Mouse (Mus musculus): ENCODE data around the gene Atox1. TPM values are rescaled to one million over a fixed set of nuclear protein-coding genes. Genes with fewer than 3 reads are reported as not detected.
A peak's percentile ranks its signal among the peaks of the same experiment; 100 is the strongest.

The Atox1 gene
- polyA plus RNA-seq, 1 experiment from 2014 or later, result 581 TPM

DNA sequence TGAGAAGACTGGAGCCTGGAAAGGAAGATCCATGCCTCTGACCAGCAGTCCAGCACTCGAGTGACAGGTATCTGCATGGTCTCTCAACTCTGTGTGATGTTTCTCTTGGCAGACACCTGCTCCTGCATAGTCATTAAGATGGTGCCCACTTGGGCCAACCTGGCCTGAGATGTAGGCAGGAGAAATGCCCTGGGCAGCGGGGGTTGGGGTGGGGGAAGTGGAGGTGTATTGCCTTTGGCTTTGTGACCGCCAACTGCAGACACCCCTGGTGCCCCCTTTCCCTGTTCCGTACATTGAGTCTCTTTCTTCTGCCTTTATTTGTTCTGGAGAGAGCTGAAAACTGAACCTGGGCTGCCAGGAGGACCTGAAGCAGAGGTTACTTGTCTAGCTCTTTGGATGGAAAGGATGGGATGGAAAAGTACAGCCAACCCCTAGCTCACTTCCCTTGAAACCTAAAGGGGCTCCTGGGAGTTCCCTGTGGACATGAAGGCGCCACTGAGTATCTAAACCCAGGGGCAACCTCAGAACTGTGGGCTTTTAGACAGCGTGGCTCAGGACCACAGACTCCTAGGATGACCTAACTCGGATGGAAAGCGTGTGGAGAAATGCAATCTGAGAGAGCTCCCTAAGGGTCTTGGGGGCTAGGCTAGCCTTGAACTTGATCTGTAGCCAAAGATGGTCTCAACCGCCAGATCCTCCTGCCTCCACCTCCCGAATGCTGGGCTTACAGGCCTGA, 48.2 kb downstream of the Atox1 start:
- H3K4me2 ChIP-seq (ENCODE audit: low read depth, low read length), result no peak overlapping the region
- no peak for ATAC-seq (ENCODE audit: low read depth)
- H3K9me3 ChIP-seq (ENCODE audit: control insufficient read depth, low read length), result no peaks in the 10 kb centered on the region
- no peak overlapping the region for H3K27ac ChIP-seq (ENCODE audit: low read length)
- no peak overlapping the region for H3K9ac ChIP-seq (ENCODE audit: low read length)
- H3K4me1 ChIP-seq (replicated peaks; ENCODE audit: control insufficient read depth, insufficient read depth, low read length), result peaks cover 58% of the 10 kb centered on the region
- H3K4me3 ChIP-seq (ENCODE audit: low read length), result no peak overlapping the region
- no peaks in the 10 kb centered on the region for H3K27me3 ChIP-seq (ENCODE audit: control insufficient read depth, insufficient read depth, low read depth, low read length)
- 89% methylated on average over 10 of the region's 10 CpGs for WGBS
- H3K36me3 ChIP-seq (ENCODE audit: control insufficient read depth, insufficient read depth, low read length), result peaks cover 22% of the 10 kb centered on the region

DNA sequence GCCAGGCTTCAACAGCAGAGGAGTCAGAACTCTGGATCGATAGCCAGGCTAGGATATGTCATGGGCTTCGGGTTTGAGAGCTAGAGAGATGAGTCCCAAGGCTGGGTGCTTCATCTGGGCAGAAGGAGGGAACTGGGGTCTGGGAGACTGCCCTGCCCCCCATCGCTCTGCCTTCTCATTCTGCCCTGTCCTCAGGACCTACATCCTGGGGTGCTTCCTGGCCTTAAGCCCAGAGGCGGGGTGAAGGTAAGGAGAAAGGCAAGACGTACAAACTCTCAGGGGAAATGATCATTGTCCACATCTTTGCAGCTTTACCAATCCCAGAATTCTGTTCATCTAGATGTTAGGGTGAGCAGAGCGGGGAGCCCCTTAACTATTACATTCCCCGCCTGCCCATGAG, 49.0 kb downstream of the Atox1 start:
- Histone ChIP-seq H3K36me3 (ENCODE audit: control insufficient read depth, insufficient read depth, low read length) (peaks cover 30% of the 10 kb centered on the region), H3K4me1 (replicated peaks; ENCODE audit: control insufficient read depth, insufficient read depth, low read length) (peaks cover 54% of the 10 kb centered on the region)

DNA sequence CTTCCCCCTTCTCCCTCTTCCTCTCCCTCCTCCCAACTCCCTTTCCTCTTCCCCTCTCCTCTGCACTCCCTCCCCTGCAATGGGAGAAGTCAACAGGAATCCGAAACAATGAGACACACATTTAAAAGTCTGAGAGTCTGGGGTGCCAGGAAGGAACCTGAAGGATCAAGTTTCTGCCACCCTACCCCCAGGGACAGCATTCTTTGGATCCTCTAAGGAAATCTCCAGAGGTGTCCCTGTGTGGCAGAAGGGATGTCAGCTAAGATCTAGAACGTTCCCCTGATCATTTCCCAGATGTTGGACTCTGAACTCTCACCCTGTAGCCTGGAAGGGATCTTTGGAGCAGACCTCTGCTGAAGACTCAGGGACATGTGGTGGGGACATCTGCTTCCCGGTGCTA, 50.5 kb downstream of the Atox1 start:
- Histone ChIP-seq H3K9me3 (ENCODE audit: control insufficient read depth, low read length) (no peaks in the 10 kb centered on the region), H3K4me2 (ENCODE audit: low read depth, low read length) (no peak overlapping the region), H3K4me3 (ENCODE audit: low read length) (no peak overlapping the region), H3K27me3 (ENCODE audit: control insufficient read depth, insufficient read depth, low read depth, low read length) (no peaks in the 10 kb centered on the region), H3K36me3 (ENCODE audit: control insufficient read depth, insufficient read depth, low read length) (peaks cover 44% of the 10 kb centered on the region), H3K9ac (ENCODE audit: low read length) (no peak overlapping the region), H3K27ac (ENCODE audit: low read length) (peak overlapping the region; percentile 62), H3K4me1 (replicated peaks; ENCODE audit: control insufficient read depth, insufficient read depth, low read length) (peaks cover 51% of the 10 kb centered on the region)
- no peak for ATAC-seq (ENCODE audit: low read depth)
- WGBS, result 43% methylated on average over 3 of the region's 3 CpGs

More for the DNA sequence above, 49.0 kb downstream of the Atox1 start:
- ATAC-seq (ENCODE audit: low read depth), result no peak
- Histone ChIP-seq H3K27ac (ENCODE audit: low read length) (peak overlapping the region; percentile 62), H3K27me3 (ENCODE audit: control insufficient read depth, insufficient read depth, low read depth, low read length) (no peaks in the 10 kb centered on the region), H3K9me3 (ENCODE audit: control insufficient read depth, low read length) (no peaks in the 10 kb centered on the region), H3K9ac (ENCODE audit: low read length) (no peak overlapping the region), H3K4me3 (ENCODE audit: low read length) (no peak overlapping the region), H3K4me2 (ENCODE audit: low read depth, low read length) (no peak overlapping the region)
- WGBS, result 71% methylated on average over 7 of the region's 7 CpGs

DNA sequence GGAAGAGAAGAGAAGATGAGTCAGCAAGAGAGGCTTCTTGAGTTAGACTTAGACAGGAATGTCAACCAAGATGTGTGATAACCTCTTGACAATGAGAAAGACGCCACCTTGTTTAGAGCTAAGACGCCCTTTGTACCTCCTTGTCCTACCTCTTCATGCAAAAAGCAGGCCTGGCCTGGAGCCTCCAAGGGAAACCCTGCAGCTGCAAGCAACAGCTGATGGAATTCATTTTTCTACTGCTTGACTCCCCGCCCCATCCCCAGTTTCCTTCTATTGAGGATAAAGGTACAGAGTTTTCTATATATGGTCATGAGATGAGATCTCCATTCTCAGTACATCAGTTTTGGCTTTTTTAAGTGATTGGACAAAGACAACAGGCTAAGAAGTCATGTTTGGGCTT, 51.0 kb downstream of the Atox1 start:
- Histone ChIP-seq H3K27ac (ENCODE audit: low read length) (peak overlapping the region; percentile 62), H3K36me3 (ENCODE audit: control insufficient read depth, insufficient read depth, low read length) (peaks cover 49% of the 10 kb centered on the region), H3K9me3 (ENCODE audit: control insufficient read depth, low read length) (no peaks in the 10 kb centered on the region), H3K4me3 (ENCODE audit: low read length) (no peak overlapping the region), H3K9ac (ENCODE audit: low read length) (no peak overlapping the region), H3K27me3 (ENCODE audit: control insufficient read depth, insufficient read depth, low read depth, low read length) (no peaks in the 10 kb centered on the region), H3K4me2 (ENCODE audit: low read depth, low read length) (no peak overlapping the region), H3K4me1 (replicated peaks; ENCODE audit: control insufficient read depth, insufficient read depth, low read length) (peaks cover 51% of the 10 kb centered on the region)
- WGBS, result 63% methylated on average over 3 of the region's 3 CpGs
- ATAC-seq (ENCODE audit: low read depth), result no peak

DNA sequence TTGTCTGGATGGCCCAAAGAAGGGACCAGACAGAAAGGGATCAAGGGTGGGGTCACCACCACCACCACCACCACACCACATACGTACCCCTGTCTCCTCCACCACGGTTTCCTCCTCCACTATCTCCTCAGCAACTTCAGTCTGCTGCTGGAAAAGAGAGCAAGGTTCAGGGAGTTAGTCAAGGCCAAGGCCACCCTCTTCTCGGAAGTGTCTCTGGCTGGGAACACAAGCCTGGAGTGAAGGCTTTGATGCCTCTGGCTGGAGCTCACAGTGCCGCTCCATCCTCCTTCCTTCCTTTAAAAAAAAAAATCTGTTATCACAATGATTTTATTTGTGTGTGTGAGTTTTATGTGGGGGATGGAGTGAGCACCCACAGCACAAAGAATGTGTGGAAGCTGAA, 53.9 kb downstream of the Atox1 start:
- ATAC-seq (ENCODE audit: low read depth), result no peak
- H3K9ac ChIP-seq (ENCODE audit: low read length), result no peak overlapping the region
- no peaks in the 10 kb centered on the region for H3K9me3 ChIP-seq (ENCODE audit: control insufficient read depth, low read length)
- no peak overlapping the region for H3K4me3 ChIP-seq (ENCODE audit: low read length)
- H3K27me3 ChIP-seq (ENCODE audit: control insufficient read depth, insufficient read depth, low read depth, low read length), result no peaks in the 10 kb centered on the region
- peaks cover 73% of the 10 kb centered on the region for H3K36me3 ChIP-seq (ENCODE audit: control insufficient read depth, insufficient read depth, low read length)
- WGBS, result 75% methylated on average over 4 of the region's 4 CpGs
- H3K27ac ChIP-seq (ENCODE audit: low read length), result peak overlapping the region; percentile 90
- H3K4me2 ChIP-seq (ENCODE audit: low read depth, low read length), result no peak overlapping the region
- peaks cover 31% of the 10 kb centered on the region for H3K4me1 ChIP-seq (replicated peaks; ENCODE audit: control insufficient read depth, insufficient read depth, low read length)

DNA sequence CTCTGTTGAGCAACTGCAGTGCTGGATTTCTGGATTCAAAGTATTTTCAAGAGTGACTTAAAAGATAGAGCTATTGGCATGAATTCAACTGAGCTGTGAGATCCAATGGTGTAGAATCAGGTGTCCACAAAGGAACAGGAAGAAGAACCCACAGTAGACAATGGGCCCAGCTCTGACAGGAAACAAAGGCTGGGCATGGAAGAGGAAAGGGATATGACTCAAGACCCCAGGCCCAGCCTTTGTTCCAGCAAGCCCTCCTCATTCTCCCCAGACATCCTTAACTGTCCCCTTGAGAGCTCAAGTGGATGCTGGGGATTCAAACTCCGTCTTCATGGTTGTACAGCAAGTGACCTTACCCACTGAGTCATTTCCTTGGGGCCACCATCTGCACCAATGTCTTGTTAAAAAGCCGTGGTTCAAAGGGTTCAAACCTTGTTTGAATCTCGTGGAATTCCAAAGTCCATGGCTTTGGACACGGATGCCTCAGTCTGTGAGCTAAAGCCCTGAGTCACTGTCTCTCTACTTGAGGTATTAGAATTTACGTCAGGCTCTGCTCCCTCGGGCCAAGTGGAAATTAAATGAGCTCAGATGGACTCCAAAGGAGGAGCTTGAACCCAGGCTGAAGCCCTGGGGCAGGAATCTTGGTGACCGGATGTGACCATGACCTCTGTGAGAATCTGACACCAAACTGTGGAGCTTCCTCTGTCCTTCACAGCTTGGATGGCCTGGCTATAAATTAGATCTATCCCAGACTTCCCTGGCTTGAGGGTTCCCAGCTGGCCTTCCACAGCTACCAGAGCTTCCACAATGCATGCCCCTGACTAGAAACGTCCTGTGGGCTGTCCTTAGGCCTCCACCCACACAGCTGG, 55.2 kb downstream of the Atox1 start:
- no peak overlapping the region for H3K4me2 ChIP-seq (ENCODE audit: low read depth, low read length)
- H3K9ac ChIP-seq (ENCODE audit: low read length), result peak overlapping the region; percentile 12; the same call in 1 of the 2 replicates
- no peak overlapping the region for H3K4me3 ChIP-seq (ENCODE audit: low read length)
- peaks cover 20% of the 10 kb centered on the region for H3K4me1 ChIP-seq (replicated peaks; ENCODE audit: control insufficient read depth, insufficient read depth, low read length)
- ATAC-seq (ENCODE audit: low read depth), result peak; percentile 88
- peaks cover 84% of the 10 kb centered on the region for H3K36me3 ChIP-seq (ENCODE audit: control insufficient read depth, insufficient read depth, low read length)
- WGBS, result 45% methylated on average over 8 of the region's 8 CpGs
- H3K9me3 ChIP-seq (ENCODE audit: control insufficient read depth, low read length), result no peaks in the 10 kb centered on the region
- no peaks in the 10 kb centered on the region for H3K27me3 ChIP-seq (ENCODE audit: control insufficient read depth, insufficient read depth, low read depth, low read length)
- peak overlapping the region; percentile 90 for H3K27ac ChIP-seq (ENCODE audit: low read length)

DNA sequence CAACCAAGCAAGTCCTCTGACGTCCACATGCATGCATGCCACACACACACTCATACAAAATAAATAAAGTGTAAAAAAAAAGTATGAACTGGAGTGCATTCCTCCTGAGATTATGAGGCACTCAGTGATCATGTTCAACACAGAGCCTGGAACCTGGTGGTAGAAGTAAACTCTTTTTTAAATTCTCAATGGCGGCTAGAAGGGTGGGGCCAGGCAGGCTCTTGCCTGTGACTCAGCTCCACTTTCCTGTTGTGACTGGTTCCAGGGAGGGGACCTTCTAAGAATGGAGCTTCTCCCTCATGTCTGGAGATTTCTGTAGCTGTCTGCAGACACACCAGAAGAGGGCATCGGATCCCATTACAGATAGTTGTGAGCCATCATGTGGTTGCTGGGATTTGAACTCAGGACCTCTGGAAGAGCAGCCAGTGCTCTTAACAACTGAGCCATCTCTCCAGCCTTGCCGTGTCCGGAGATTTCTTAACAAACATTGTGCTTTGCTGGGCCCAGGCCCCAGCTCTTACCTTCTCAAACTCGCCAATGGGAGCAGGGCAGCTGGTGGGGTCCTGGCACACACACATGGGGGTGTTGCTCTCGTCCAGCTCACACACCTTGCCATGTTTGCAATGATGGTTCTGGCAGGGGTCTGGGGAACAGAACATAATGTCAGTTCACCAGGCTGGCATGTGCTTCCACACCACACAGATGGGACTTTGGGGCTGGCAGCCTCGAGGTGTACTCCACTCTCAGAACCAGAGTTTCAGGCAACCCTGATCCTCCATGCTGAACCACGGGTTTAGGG, 56.2 kb downstream of the Atox1 start:
- 77% methylated on average over 9 of the region's 9 CpGs for WGBS
- 0 out of 2 replicates have a peak, but pooled peaks have one; percentile 8 for ATAC-seq (ENCODE audit: low read depth)
- Histone ChIP-seq H3K4me1 (replicated peaks; ENCODE audit: control insufficient read depth, insufficient read depth, low read length) (peaks cover 15% of the 10 kb centered on the region), H3K27ac (ENCODE audit: low read length) (peak overlapping the region; percentile 90), H3K4me3 (ENCODE audit: low read length) (no peak overlapping the region), H3K36me3 (ENCODE audit: control insufficient read depth, insufficient read depth, low read length) (peaks cover 88% of the 10 kb centered on the region), H3K9me3 (ENCODE audit: control insufficient read depth, low read length) (no peaks in the 10 kb centered on the region), H3K4me2 (ENCODE audit: low read depth, low read length) (no peak overlapping the region), H3K27me3 (ENCODE audit: control insufficient read depth, insufficient read depth, low read depth, low read length) (no peaks in the 10 kb centered on the region), H3K9ac (ENCODE audit: low read length) (no peak overlapping the region)

DNA sequence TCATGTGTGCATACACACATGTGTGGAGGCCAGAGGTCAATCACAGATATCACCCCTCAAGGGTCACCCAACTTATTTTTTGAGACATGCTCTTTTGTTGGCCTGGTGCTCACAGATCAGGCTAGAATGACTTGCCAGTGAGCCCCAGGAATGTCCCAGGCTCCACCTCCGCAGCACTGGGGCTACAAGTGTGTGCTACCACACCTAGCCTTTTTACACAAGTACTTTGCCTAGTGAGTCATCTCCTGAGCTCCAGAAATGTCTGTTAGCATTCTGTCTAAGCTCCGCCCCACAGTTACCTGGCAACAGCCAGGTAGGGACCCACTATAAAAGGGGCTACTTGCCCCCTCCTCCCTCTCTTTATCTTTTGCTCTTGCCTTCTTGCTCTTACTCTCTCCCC, 60.2 kb downstream of the Atox1 start:
- Histone ChIP-seq H3K27me3 (ENCODE audit: control insufficient read depth, insufficient read depth, low read depth, low read length) (no peaks in the 10 kb centered on the region), H3K36me3 (ENCODE audit: control insufficient read depth, insufficient read depth, low read length) (peaks cover 80% of the 10 kb centered on the region), H3K27ac (ENCODE audit: low read length) (no peak overlapping the region), H3K9ac (ENCODE audit: low read length) (no peak overlapping the region), H3K9me3 (ENCODE audit: control insufficient read depth, low read length) (no peaks in the 10 kb centered on the region), H3K4me3 (ENCODE audit: low read length) (no peak overlapping the region), H3K4me2 (ENCODE audit: low read depth, low read length) (no peak overlapping the region), H3K4me1 (replicated peaks; ENCODE audit: control insufficient read depth, insufficient read depth, low read length) (peaks cover 8% of the 10 kb centered on the region)
- WGBS, result 67% methylated on average over 2 of the region's 2 CpGs
- peak; percentile 78 for ATAC-seq (ENCODE audit: low read depth)

DNA sequence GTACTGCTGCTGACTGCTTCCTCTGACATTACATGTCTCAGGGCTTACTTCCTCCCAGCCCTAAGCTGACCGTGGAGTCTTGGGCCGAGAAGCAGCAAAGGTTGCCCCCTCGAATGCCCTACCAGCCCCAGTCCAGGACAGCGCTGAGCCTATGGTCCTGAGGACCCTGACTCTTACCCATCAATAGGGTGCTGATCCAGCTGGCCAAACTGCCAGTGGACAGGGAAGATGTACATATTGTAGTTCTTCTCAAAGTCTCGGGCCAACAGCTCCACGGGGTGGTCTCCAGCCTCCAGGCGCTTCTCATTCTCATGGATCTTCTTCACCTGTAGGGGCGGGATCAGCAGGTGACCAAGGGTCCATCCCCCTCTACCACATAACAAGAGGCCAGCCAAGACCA, 62.7 kb downstream of the Atox1 start:
- WGBS, result 90% methylated on average over 8 of the region's 8 CpGs
- H3K4me2 ChIP-seq (ENCODE audit: low read depth, low read length), result no peak overlapping the region
- no peaks in the 10 kb centered on the region for H3K4me1 ChIP-seq (replicated peaks; ENCODE audit: control insufficient read depth, insufficient read depth, low read length)
- no peaks in the 10 kb centered on the region for H3K27me3 ChIP-seq (ENCODE audit: control insufficient read depth, insufficient read depth, low read depth, low read length)
- no peak for ATAC-seq (ENCODE audit: low read depth)
- peaks cover 77% of the 10 kb centered on the region for H3K36me3 ChIP-seq (ENCODE audit: control insufficient read depth, insufficient read depth, low read length)
- H3K27ac ChIP-seq (ENCODE audit: low read length), result peak overlapping the region; percentile 44; the same call in 1 of the 2 replicates
- H3K4me3 ChIP-seq (ENCODE audit: low read length), result no peak overlapping the region
- H3K9ac ChIP-seq (ENCODE audit: low read length), result no peak overlapping the region
- H3K9me3 ChIP-seq (ENCODE audit: control insufficient read depth, low read length), result no peaks in the 10 kb centered on the region

Data from lung, embryonic 16.5 days (tissue).